Mouse (Mus musculus) limb, embryonic 12.5 days (tissue): Measurements from ENCODE around the gene Rfc1. TPM values are rescaled to one million over a fixed set of nuclear protein-coding genes. Genes with fewer than 3 reads are reported as not detected.
A peak's percentile ranks its signal among the peaks of the same experiment; 100 is the strongest.

Experiments used
- ATAC-seq: fragments of 200-750 bp; cut with Nextera tagmentation; 2 replicates; pipeline ENCODE4 v1.8.0; 2017; ENCODE audit warnings: low read depth, moderate TSS enrichment; ENCODE audit not compliant: insufficient number of reproducible peaks, insufficient read depth, low FRiP score, low TSS enrichment
- H3K27ac ChIP-seq: fragments of 300-500 bp; sonication (generic); 2 replicates; pipeline ENCODE4 v1.5.1; 2016; ENCODE audit warnings: mild to moderate bottlenecking, moderate library complexity
- H3K27me3 ChIP-seq: fragments of 300-500 bp; sonication (generic); 2 replicates; pipeline ENCODE4 v1.6.1; 2016; ENCODE audit warnings: mild to moderate bottlenecking, moderate library complexity
- H3K36me3 ChIP-seq: fragments of 300-500 bp; sonication (generic); 2 replicates; pipeline ENCODE4 v1.6.1; 2016; ENCODE audit warnings: mild to moderate bottlenecking, moderate library complexity
- H3K4me1 ChIP-seq: fragments of 300-500 bp; sonication (generic); replicated peaks from 2 replicates; pipeline ENCODE4 v1.6.1; 2016
- H3K4me2 ChIP-seq: fragments of 300-500 bp; sonication (generic); 2 replicates; pipeline ENCODE4 v1.6.1; 2016; ENCODE audit warnings: mild to moderate bottlenecking, moderate library complexity
- H3K4me3 ChIP-seq: fragments of 300-500 bp; sonication (generic); replicated peaks from 2 replicates; pipeline ENCODE4 v1.5.1; 2016; ENCODE audit warnings: mild to moderate bottlenecking
- H3K9ac ChIP-seq: fragments of 300-500 bp; sonication (generic); replicated peaks from 2 replicates; pipeline ENCODE4 v1.6.1; 2016; ENCODE audit warnings: mild to moderate bottlenecking, moderate library complexity
- H3K9me3 ChIP-seq: fragments of 300-500 bp; sonication (generic); 2 replicates; pipeline ENCODE4 v1.6.1; 2016; ENCODE audit warnings: mild to moderate bottlenecking, moderate library complexity
- WGBS: fragments of 180-500 bp; shearing (Covaris S2); methylation state at CpG from one replicate; pipeline ENCODE4 v1.1.7; 2016; 5-methylcytosine and 5-hydroxymethylcytosine counted together
- polyA plus RNA-seq: library from polyadenylated mRNA; unstranded; fragments of >200 nt; fragmentation: Nextera tagmentation; extraction: Ambion mirVana; gene quantifications from 2 replicates; pipeline ENCODE4 v1.2.1, GENCODE M21; 2016

Rfc1 gene
- polyA plus RNA-seq, 1 experiment from 2014 or later: 118 TPM

GRCm38 (mm10) chr5:65338394-65338793, 2.9 kb upstream of the Rfc1 start:
- H3K9ac ChIP-seq: no peak overlapping the region
- H3K4me1 ChIP-seq: peaks cover 16% of the 10 kb centered on the region
- ATAC-seq: no peak
- H3K27ac ChIP-seq: no peak overlapping the region
- H3K4me2 ChIP-seq: no peak overlapping the region
- no peaks in the 10 kb centered on the region for H3K36me3 ChIP-seq
- H3K27me3 ChIP-seq: no peaks in the 10 kb centered on the region
- 84% methylated on average over 6 of the region's 6 CpGs for WGBS
- no peaks in the 10 kb centered on the region for H3K9me3 ChIP-seq
- H3K4me3 ChIP-seq: no peak overlapping the region

GRCm38 (mm10) chr5:65336075-65336355, 545 bp upstream of the Rfc1 start:
- no peak overlapping the region for H3K27ac ChIP-seq
- H3K27me3 ChIP-seq: no peaks in the 10 kb centered on the region
- peak overlapping the region; percentile 93 for H3K4me3 ChIP-seq
- ATAC-seq: no peak
- no peaks in the 10 kb centered on the region for H3K9me3 ChIP-seq
- H3K36me3 ChIP-seq: peaks cover 7% of the 10 kb centered on the region
- WGBS: 32% methylated on average over 4 of the region's 4 CpGs
- H3K4me2 ChIP-seq: peak overlapping the region; percentile 78
- H3K4me1 ChIP-seq: peaks cover 16% of the 10 kb centered on the region
- no peak overlapping the region for H3K9ac ChIP-seq

- peak overlapping the region; percentile 93 for H3K4me3 ChIP-seq
- H3K9ac ChIP-seq: peak overlapping the region; percentile 89
- peaks cover 16% of the 10 kb centered on the region for H3K4me1 ChIP-seq
- 12% methylated on average over 8 of the region's 8 CpGs for WGBS
- no peaks in the 10 kb centered on the region for H3K27me3 ChIP-seq
- ATAC-seq: no peak
- H3K9me3 ChIP-seq: no peaks in the 10 kb centered on the region
- H3K27ac ChIP-seq: peak overlapping the region; percentile 89; the same call in 1 of the 2 replicates
- peak overlapping the region; percentile 78 for H3K4me2 ChIP-seq
- peaks cover 7% of the 10 kb centered on the region for H3K36me3 ChIP-seq
Observed at GRCm38 (mm10) chr5:65334788-65335187, 682 bp downstream of the Rfc1 start.

GRCm38 (mm10) chr5:65329971-65330370, 5.5 kb downstream of the Rfc1 start:
- Histone ChIP-seq H3K4me2 (no peak overlapping the region), H3K4me1 (peaks cover 14% of the 10 kb centered on the region), H3K9ac (no peak overlapping the region), H3K9me3 (no peaks in the 10 kb centered on the region), H3K36me3 (peaks cover 7% of the 10 kb centered on the region), H3K27me3 (no peaks in the 10 kb centered on the region), H3K4me3 (no peak overlapping the region), H3K27ac (no peak overlapping the region)
- WGBS: 78% methylated on average over 3 of the region's 3 CpGs
- ATAC-seq: no peak

GRCm38 (mm10) chr5:65326212-65326611, 9.3 kb downstream of the Rfc1 start:
- Histone ChIP-seq H3K9ac (no peak overlapping the region), H3K9me3 (no peaks in the 10 kb centered on the region), H3K4me3 (no peak overlapping the region), H3K27me3 (no peaks in the 10 kb centered on the region), H3K4me2 (no peak overlapping the region), H3K36me3 (no peaks in the 10 kb centered on the region), H3K27ac (no peak overlapping the region), H3K4me1 (peaks cover 11% of the 10 kb centered on the region)
- 87% methylated on average over 5 of the region's 5 CpGs for WGBS
- no peak for ATAC-seq

GRCm38 (mm10) chr5:65324758-65325355, 10.6 kb downstream of the Rfc1 start:
- Histone ChIP-seq H3K27ac (no peak overlapping the region), H3K4me3 (no peak overlapping the region), H3K27me3 (no peaks in the 10 kb centered on the region), H3K4me1 (peaks cover 11% of the 10 kb centered on the region), H3K9ac (no peak overlapping the region), H3K36me3 (no peaks in the 10 kb centered on the region), H3K4me2 (no peak overlapping the region), H3K9me3 (no peaks in the 10 kb centered on the region)
- 88% methylated on average over 3 of the region's 3 CpGs for WGBS
- ATAC-seq: no peak

GRCm38 (mm10) chr5:65324271-65324670, 11.2 kb downstream of the Rfc1 start:
- no peaks in the 10 kb centered on the region for H3K9me3 ChIP-seq
- 90% methylated on average over 3 of the region's 3 CpGs for WGBS
- no peak overlapping the region for H3K4me2 ChIP-seq
- H3K4me1 ChIP-seq: peaks cover 11% of the 10 kb centered on the region
- H3K27me3 ChIP-seq: no peaks in the 10 kb centered on the region
- ATAC-seq: no peak
- no peak overlapping the region for H3K9ac ChIP-seq
- H3K27ac ChIP-seq: no peak overlapping the region
- H3K4me3 ChIP-seq: no peak overlapping the region
- peaks cover under 1% of the 10 kb centered on the region; the same call in 1 of the 2 replicates for H3K36me3 ChIP-seq

GRCm38 (mm10) chr5:65322165-65322564, 13.3 kb downstream of the Rfc1 start:
- no peak for ATAC-seq
- Histone ChIP-seq H3K27ac (peak overlapping the region; percentile 41; the same call in 1 of the 2 replicates), H3K4me1 (peaks cover 11% of the 10 kb centered on the region), H3K4me3 (no peak overlapping the region), H3K9ac (no peak overlapping the region), H3K4me2 (no peak overlapping the region), H3K27me3 (no peaks in the 10 kb centered on the region), H3K9me3 (no peaks in the 10 kb centered on the region), H3K36me3 (peaks cover 18% of the 10 kb centered on the region)
- 58% methylated on average over 10 of the region's 10 CpGs for WGBS

- no peak for ATAC-seq
- H3K27ac ChIP-seq: no peak overlapping the region
- no peak overlapping the region for H3K4me2 ChIP-seq
- 93% methylated on average over 9 of the region's 9 CpGs for WGBS
- no peak overlapping the region for H3K9ac ChIP-seq
- no peaks in the 10 kb centered on the region for H3K9me3 ChIP-seq
- H3K4me3 ChIP-seq: no peak overlapping the region
- peaks cover 41% of the 10 kb centered on the region for H3K36me3 ChIP-seq
- peaks cover 11% of the 10 kb centered on the region for H3K4me1 ChIP-seq
- H3K27me3 ChIP-seq: no peaks in the 10 kb centered on the region
Observed at GRCm38 (mm10) chr5:65319176-65319575, 16.3 kb downstream of the Rfc1 start.

- no peak for ATAC-seq
- no peaks in the 10 kb centered on the region for H3K4me1 ChIP-seq
- no peaks in the 10 kb centered on the region for H3K27me3 ChIP-seq
- WGBS: 96% methylated on average over 3 of the region's 3 CpGs
- no peak overlapping the region for H3K4me3 ChIP-seq
- peaks cover 79% of the 10 kb centered on the region for H3K36me3 ChIP-seq
- H3K9me3 ChIP-seq: no peaks in the 10 kb centered on the region
- no peak overlapping the region for H3K9ac ChIP-seq
- H3K27ac ChIP-seq: no peak overlapping the region
- no peak overlapping the region for H3K4me2 ChIP-seq
Observed at GRCm38 (mm10) chr5:65308866-65309265, 26.6 kb downstream of the Rfc1 start.

GRCm38 (mm10) chr5:65308208-65308607, 27.3 kb downstream of the Rfc1 start:
- no peak overlapping the region for H3K4me2 ChIP-seq
- no peak overlapping the region for H3K9ac ChIP-seq
- WGBS: 97% methylated on average over 7 of the region's 7 CpGs
- no peaks in the 10 kb centered on the region for H3K4me1 ChIP-seq
- peaks cover 81% of the 10 kb centered on the region for H3K36me3 ChIP-seq
- H3K27me3 ChIP-seq: no peaks in the 10 kb centered on the region
- H3K4me3 ChIP-seq: no peak overlapping the region
- no peak overlapping the region for H3K27ac ChIP-seq
- no peak for ATAC-seq
- no peaks in the 10 kb centered on the region for H3K9me3 ChIP-seq

- no peaks in the 10 kb centered on the region for H3K27me3 ChIP-seq
- H3K9ac ChIP-seq: no peak overlapping the region
- H3K9me3 ChIP-seq: no peaks in the 10 kb centered on the region
- peaks cover 76% of the 10 kb centered on the region for H3K36me3 ChIP-seq
- no peak overlapping the region for H3K4me2 ChIP-seq
- H3K4me1 ChIP-seq: no peaks in the 10 kb centered on the region
- WGBS: 79% methylated on average over 9 of the region's 9 CpGs
- no peak overlapping the region for H3K4me3 ChIP-seq
- no peak for ATAC-seq
- no peak overlapping the region for H3K27ac ChIP-seq
Observed at GRCm38 (mm10) chr5:65305516-65305915, 30.0 kb downstream of the Rfc1 start.
